Mouse (Mus musculus) embryonic fibroblast, embryonic 13.5 days (primary cell): ENCODE data around the gene Hdac7. TPM values are rescaled to one million over a fixed set of nuclear protein-coding genes. Genes with fewer than 3 reads are reported as not detected.

Experiments used
- H3K27ac ChIP-seq: 2 replicates; pipeline ENCODE4 v1.5.1; 2012; ENCODE audit warnings: low read length, control low read depth, inconsistent platforms; ENCODE audit not compliant: insufficient read depth
- H3K4me1 ChIP-seq: 2 replicates; pipeline ENCODE4 v1.6.1; 2011; ENCODE audit warnings: low read length; ENCODE audit not compliant: control insufficient read depth, insufficient read depth
- H3K4me3 ChIP-seq: 2 replicates; pipeline ENCODE4 v1.5.1; 2011; ENCODE audit warnings: mild to moderate bottlenecking, control low read depth, low read length; ENCODE audit not compliant: insufficient read depth
- CTCF ChIP-seq: IDR thresholded peaks from 2 replicates; pipeline ENCODE4 v1.5.1; 2011; ENCODE audit warnings: mild to moderate bottlenecking, control low read depth, low read length, moderate library complexity, borderline replicate concordance; ENCODE audit not compliant: insufficient read depth
- POLR2A ChIP-seq: IDR thresholded peaks from 2 replicates; pipeline ENCODE4 v1.6.1; 2011; ENCODE audit warnings: low read depth, mild to moderate bottlenecking, control low read depth, low read length, moderate library complexity
- polyA plus RNA-seq: library from polyadenylated mRNA; stranded (reverse); fragments of >200 nt; gene quantifications from 2 replicates; pipeline ENCODE4 v1.2.4, GENCODE M21; 2011; ENCODE audit warnings: low read depth; ENCODE audit not compliant: missing spikeins, insufficient read length

Gene Hdac7
- polyA plus RNA-seq, 1 experiment, result 60.1 TPM

- H3K4me1 ChIP-seq, result peaks cover 18% of the 10 kb centered on the region
- no peak overlapping the region for H3K27ac ChIP-seq
- TF ChIP-seq CTCF, result no peak
- no peak for TF ChIP-seq POLR2A
- H3K4me3 ChIP-seq, result no peak overlapping the region
Measured at GRCm38 (mm10) chr15:97810399-97810798, 33.9 kb downstream of the Hdac7 start.

GRCm38 (mm10) chr15:97809942-97810341 lies 34.4 kb downstream of the Hdac7 start:
- peak; percentile 50; the same call in 1 of the 2 replicates for TF ChIP-seq CTCF
- no peak for TF ChIP-seq POLR2A
- peaks cover 16% of the 10 kb centered on the region for H3K4me1 ChIP-seq
- no peak overlapping the region for H3K27ac ChIP-seq
- H3K4me3 ChIP-seq, result no peak overlapping the region

GRCm38 (mm10) chr15:97809206-97809605 lies 35.1 kb downstream of the Hdac7 start:
- TF ChIP-seq CTCF, result no peak
- no peak overlapping the region for H3K27ac ChIP-seq
- peaks cover 16% of the 10 kb centered on the region for H3K4me1 ChIP-seq
- H3K4me3 ChIP-seq, result no peak overlapping the region

- no peak overlapping the region for H3K27ac ChIP-seq
Measured at GRCm38 (mm10) chr15:97808532-97808931, 35.8 kb downstream of the Hdac7 start.

DNA sequence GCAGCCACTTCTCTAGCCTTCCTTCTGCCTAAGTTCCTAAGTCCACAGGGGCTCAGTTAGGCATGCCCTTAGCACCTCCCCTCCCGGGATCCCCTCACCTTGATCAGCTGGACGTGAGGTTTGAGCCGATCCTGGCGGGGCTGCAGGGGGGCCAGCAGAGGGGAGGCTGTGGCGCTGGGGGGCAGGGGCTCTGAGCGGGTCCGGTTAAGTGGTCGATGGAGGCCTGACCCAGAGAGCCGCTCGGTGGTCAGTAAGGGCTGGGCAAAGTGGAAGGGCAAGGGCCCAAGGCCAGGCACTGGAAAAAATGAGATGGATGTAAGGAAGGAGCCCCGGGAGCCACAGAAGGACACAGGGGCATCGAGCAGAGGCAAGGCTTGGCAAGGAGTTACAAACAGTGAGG lies 36.4 kb downstream of the Hdac7 start:
- no peak overlapping the region for H3K27ac ChIP-seq
- peaks cover 5% of the 10 kb centered on the region; the same call in 1 of the 2 replicates for H3K4me1 ChIP-seq
- H3K4me3 ChIP-seq, result no peak overlapping the region
- TF ChIP-seq CTCF (no peak), POLR2A (no peak)

More at GRCm38 (mm10) chr15:97808532-97808931, 35.8 kb downstream of the Hdac7 start:
- peaks cover 11% of the 10 kb centered on the region; the same call in 1 of the 2 replicates for H3K4me1 ChIP-seq
- TF ChIP-seq POLR2A (no peak), CTCF (no peak)
- no peak overlapping the region for H3K4me3 ChIP-seq

- Histone ChIP-seq H3K4me1 (no peaks in the 10 kb centered on the region), H3K4me3 (no peak overlapping the region), H3K27ac (no peak overlapping the region)
- no peak for TF ChIP-seq POLR2A
- TF ChIP-seq CTCF, result no peak
Measured at GRCm38 (mm10) chr15:97802575-97802974, 41.7 kb downstream of the Hdac7 start.

GRCm38 (mm10) chr15:97801811-97802210 lies 42.5 kb downstream of the Hdac7 start:
- no peak for TF ChIP-seq POLR2A
- TF ChIP-seq CTCF, result no peak
- no peaks in the 10 kb centered on the region for H3K4me1 ChIP-seq
- H3K4me3 ChIP-seq, result no peak overlapping the region
- no peak overlapping the region for H3K27ac ChIP-seq

DNA sequence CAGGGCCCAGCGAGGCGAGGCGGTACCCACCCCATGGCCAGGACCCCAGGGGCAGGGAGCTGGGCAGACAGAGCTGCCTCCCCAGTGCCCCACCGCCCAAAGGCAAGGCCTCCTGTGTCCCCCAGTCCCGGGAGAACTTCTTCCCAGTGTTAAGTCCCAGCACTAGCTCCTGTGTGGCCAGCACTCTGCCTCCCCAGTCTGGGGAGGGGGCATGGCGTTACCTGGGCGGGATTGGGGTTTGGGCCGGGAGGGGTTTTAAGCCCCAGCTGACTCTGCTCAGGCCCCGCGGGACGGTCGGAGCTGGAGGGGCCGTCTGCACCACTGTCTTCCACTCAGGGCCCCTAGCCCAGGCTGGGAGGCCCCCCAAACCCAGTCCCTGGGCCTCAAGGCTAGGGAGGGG lies 43.4 kb downstream of the Hdac7 start:
- Histone ChIP-seq H3K27ac (no peak overlapping the region), H3K4me3 (no peak overlapping the region), H3K4me1 (no peaks in the 10 kb centered on the region)
- TF ChIP-seq CTCF (no peak), POLR2A (no peak)

- H3K4me1 ChIP-seq, result no peaks in the 10 kb centered on the region
- no peak overlapping the region for H3K4me3 ChIP-seq
- no peak for TF ChIP-seq POLR2A
- TF ChIP-seq CTCF, result no peak
- H3K27ac ChIP-seq, result no peak overlapping the region
Measured at GRCm38 (mm10) chr15:97799446-97799845, 44.9 kb downstream of the Hdac7 start.

DNA sequence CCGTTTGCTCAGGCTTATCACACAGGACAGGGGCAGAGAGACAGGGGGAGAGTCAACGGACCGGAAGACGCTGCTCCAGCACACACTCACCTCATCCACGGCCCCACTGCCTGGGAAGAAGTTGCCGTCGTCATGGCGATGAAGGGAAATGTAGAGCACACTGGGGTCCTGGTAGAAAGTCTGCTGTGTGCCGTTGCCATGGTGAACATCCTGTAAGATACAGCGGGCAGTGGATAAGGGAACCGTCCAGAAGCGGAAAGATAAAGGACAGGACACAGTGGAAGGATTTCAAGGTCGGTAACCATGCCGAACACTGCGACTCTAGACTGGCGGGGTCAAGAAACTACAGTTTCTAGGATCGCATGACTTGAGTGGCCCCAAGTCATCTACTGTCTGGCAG lies 46.2 kb downstream of the Hdac7 start:
- Histone ChIP-seq H3K4me1 (no peaks in the 10 kb centered on the region), H3K4me3 (no peak overlapping the region), H3K27ac (no peak overlapping the region)
- TF ChIP-seq CTCF, result no peak
- no peak for TF ChIP-seq POLR2A
